Mouse (Mus musculus) erythroblast, embryonic 14.5 days (primary cell): ENCODE results near the gene F5. TPM values are rescaled to one million over a fixed set of nuclear protein-coding genes. Genes with fewer than 3 reads are reported as not detected.

Source experiments
- H3K27me3 ChIP-seq: 2 replicates; pipeline ENCODE4 v1.6.1; 2012; ENCODE audit warnings: inconsistent platforms; ENCODE audit not compliant: control insufficient read depth
- H3K36me3 ChIP-seq: 2 replicates; pipeline ENCODE4 v1.6.1; 2012; ENCODE audit warnings: mild to moderate bottlenecking, inconsistent platforms; ENCODE audit not compliant: control insufficient read depth
- H3K4me1 ChIP-seq: 2 replicates; pipeline ENCODE4 v1.6.1; 2012; ENCODE audit warnings: inconsistent platforms; ENCODE audit not compliant: control insufficient read depth
- H3K4me3 ChIP-seq: replicated peaks from 2 replicates; pipeline ENCODE3; 2012; ENCODE audit warnings: moderate library complexity, mild to moderate bottlenecking, inconsistent platforms
- H3K9me3 ChIP-seq: 2 replicates; pipeline ENCODE4 v1.6.1; 2012; ENCODE audit warnings: low read length, inconsistent platforms, mixed read lengths; ENCODE audit not compliant: control insufficient read depth
- GATA1 ChIP-seq: IDR thresholded peaks from 2 replicates; pipeline ENCODE4 v1.6.1; 2012; ENCODE audit warnings: low read length, inconsistent platforms, mixed read lengths
- TAL1 ChIP-seq: IDR thresholded peaks from 3 replicates; pipeline ENCODE4 v1.6.1; 2012; ENCODE audit warnings: low read length, inconsistent platforms, mixed read lengths
- polyA plus RNA-seq: library from polyadenylated mRNA; stranded (reverse); fragments of >175 nt; gene quantifications from 2 replicates; pipeline ENCODE4 v1.2.3, GENCODE M21; 2012

The F5 gene
- polyA plus RNA-seq, 1 experiment: 0.01 TPM

DNA sequence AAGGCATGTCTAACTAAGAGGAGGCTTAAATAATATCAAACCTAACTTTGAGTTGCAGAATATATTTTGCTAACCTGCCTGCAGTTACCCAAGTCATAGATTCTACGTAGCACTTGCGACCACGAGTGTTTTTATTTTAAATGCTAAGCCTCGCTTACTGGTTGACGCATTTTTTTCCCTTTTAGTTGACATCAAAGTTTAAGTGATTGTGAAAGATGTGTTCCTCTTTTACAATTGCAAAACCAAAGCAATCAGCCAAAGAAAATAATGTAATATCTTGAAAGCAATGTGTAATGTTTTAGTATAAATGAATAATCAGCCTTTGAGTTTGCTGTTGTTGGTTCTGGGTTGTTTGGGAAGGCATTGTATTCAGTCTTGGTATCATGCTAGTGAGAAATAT lies 1.2 kb downstream of the F5 start:
- H3K4me1 ChIP-seq: no peaks in the 10 kb centered on the region
- TF ChIP-seq TAL1 (no peak), GATA1 (no peak)
- H3K36me3 ChIP-seq: no peaks in the 10 kb centered on the region
- no peaks in the 10 kb centered on the region for H3K9me3 ChIP-seq
- H3K27me3 ChIP-seq: no peaks in the 10 kb centered on the region
- H3K4me3 ChIP-seq: no peak overlapping the region

DNA sequence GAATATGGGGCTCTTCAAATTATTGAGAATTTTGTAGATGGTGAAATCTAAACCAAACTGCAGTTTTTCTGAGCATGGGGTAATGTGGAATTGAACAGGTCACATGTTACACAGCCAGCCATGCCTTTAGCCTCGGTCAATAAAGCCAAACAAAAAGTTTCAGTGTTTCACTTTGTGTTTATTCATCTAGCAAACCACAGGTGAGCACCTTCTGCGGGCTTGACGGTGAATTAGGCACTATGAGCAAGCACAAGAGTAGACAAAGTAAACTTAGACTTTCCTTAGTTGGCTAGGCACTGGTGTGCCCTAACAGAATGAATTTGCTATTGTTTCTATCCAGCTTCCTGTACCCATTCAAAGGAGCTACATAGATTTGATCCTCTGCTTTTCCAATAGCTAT lies 3.3 kb downstream of the F5 start:
- Histone ChIP-seq H3K4me3 (no peak overlapping the region), H3K36me3 (no peaks in the 10 kb centered on the region), H3K9me3 (no peaks in the 10 kb centered on the region), H3K27me3 (no peaks in the 10 kb centered on the region), H3K4me1 (no peaks in the 10 kb centered on the region)
- TF ChIP-seq TAL1 (no peak), GATA1 (no peak)

DNA sequence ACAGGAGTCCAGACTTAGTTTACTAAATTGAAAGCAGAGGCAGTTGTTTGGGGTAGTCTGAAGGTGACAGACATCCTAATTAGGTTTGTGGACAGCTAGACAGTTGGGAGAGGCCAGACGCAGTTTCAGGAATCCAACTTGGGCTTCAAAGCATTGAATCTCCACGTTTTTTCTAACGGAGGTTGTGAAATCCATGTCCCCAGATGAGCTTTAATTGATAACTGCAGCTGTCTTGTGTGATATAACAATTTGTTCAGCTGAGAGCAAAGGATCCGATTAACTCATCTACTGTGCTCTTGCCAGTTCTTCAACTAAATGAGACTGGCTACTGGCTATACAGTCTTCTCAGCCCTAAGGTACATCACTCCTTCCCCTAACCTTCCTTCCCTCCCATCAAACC lies 6.9 kb downstream of the F5 start:
- Histone ChIP-seq H3K27me3 (no peaks in the 10 kb centered on the region), H3K4me3 (no peak overlapping the region), H3K4me1 (no peaks in the 10 kb centered on the region), H3K9me3 (no peaks in the 10 kb centered on the region), H3K36me3 (no peaks in the 10 kb centered on the region)
- TF ChIP-seq GATA1 (no peak), TAL1 (no peak)

DNA sequence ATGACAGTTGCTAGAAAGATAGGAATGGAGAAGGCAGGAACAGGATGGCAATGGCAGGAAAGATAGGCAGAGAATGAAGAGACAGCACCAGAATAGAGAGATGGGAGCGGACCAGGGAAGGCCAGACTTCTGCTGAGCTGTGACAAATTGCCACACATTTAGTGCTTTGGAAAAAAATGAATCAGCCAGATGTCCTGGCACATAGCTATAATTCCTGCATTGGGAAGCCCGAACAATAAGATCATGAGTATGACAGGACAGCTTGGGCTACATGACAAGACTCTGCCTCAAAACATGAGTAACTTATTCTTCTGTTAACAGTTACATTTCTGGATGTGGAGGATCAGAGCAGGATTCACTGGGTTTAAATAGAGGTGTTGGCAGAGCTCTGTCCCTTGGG lies 8.1 kb downstream of the F5 start:
- Histone ChIP-seq H3K36me3 (no peaks in the 10 kb centered on the region), H3K9me3 (no peaks in the 10 kb centered on the region), H3K4me3 (no peak overlapping the region), H3K4me1 (no peaks in the 10 kb centered on the region), H3K27me3 (no peaks in the 10 kb centered on the region)
- TF ChIP-seq TAL1 (no peak), GATA1 (no peak)

DNA sequence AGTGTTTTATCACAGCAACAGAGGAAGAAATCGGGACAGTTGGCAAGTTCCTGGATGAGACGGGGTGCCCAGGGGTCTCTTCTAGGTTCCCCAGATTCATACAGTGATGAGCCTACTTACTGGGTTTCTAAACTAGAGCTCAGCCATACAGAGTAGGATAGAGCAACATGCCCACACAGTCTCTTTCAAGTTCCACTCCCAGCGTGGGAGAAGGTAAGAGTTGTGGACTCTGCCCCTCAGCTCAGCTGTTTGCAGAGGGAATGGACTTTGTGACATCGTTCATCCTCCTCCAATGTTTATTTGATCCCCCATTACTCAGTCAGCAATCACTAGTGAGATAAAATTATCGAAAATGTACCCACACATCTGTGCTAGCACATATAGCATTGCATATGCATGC lies 11.1 kb downstream of the F5 start:
- no peaks in the 10 kb centered on the region for H3K4me1 ChIP-seq
- H3K36me3 ChIP-seq: no peaks in the 10 kb centered on the region
- H3K4me3 ChIP-seq: no peak overlapping the region
- no peaks in the 10 kb centered on the region for H3K9me3 ChIP-seq
- no peak for TF ChIP-seq TAL1
- TF ChIP-seq GATA1: no peak
- no peaks in the 10 kb centered on the region for H3K27me3 ChIP-seq

DNA sequence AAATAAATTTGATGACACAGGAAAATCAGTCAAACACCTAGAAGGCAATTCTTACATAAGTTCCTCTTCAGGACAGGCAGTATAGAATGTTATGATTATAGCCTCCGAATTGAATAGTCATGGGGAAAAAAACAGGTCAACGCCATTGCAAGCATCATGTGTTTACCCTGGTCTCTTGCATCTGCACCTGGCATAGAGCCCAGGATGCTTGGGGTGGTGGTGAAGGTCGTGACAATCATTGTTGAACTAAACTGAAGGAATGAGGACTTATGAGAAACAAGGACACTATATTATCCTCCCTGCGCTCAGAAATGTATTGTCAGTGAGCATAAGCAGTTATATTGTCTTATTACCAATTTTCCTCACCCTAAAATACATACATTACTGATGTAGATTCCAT lies 17.2 kb downstream of the F5 start:
- TF ChIP-seq GATA1: no peak
- TF ChIP-seq TAL1: no peak
- Histone ChIP-seq H3K9me3 (no peaks in the 10 kb centered on the region), H3K36me3 (no peaks in the 10 kb centered on the region; the same call in 1 of the 2 replicates)

DNA sequence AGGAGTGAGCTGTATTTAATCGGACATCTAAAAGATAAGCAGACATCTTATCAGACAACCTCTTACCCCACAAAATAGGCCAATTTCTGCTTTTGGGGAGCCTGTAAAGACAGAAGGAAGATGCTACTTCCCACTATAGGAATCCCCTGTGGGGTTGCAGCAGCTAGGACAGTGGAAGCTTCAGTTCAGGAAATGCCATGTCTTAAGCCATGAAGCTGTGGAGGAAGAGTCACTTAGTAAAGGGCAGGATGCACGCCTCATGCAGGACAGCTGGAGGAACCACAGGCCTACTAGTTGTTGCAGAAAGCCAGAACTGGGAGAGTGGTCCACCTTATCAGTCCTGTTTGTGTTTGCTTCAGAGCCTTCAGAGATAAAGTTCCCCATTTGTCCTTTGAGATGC lies 18.8 kb downstream of the F5 start:
- Histone ChIP-seq H3K36me3 (no peaks in the 10 kb centered on the region; the same call in 1 of the 2 replicates), H3K9me3 (no peaks in the 10 kb centered on the region), H3K4me1 (no peaks in the 10 kb centered on the region), H3K4me3 (no peak overlapping the region), H3K27me3 (no peaks in the 10 kb centered on the region)
- TF ChIP-seq TAL1 (no peak), GATA1 (no peak)

More for the DNA sequence above, 17.2 kb downstream of the F5 start:
- H3K27me3 ChIP-seq: no peaks in the 10 kb centered on the region
- H3K4me3 ChIP-seq: no peak overlapping the region
- H3K4me1 ChIP-seq: no peaks in the 10 kb centered on the region

DNA sequence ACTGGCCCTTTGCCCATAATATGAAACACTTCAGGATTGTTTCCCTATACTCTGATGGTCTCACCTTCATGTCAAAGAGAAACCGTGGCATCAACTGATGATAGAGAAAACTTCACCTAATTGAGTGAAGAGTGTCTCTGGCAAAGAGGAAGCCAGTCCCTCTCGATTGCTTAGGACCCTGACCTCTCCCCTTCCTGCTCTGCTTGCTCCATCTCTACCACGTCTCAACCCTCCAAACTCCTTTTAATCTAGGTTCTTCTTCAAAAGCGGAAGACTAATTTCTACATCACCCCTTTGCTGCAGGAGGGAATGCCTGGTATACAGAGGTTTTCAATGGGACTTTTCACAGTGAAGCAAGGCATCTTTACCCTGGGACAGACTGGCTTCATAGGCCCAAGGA lies 21.5 kb downstream of the F5 start:
- H3K36me3 ChIP-seq: no peaks in the 10 kb centered on the region; the same call in 1 of the 2 replicates
- no peak for TF ChIP-seq GATA1
- no peak for TF ChIP-seq TAL1
- no peaks in the 10 kb centered on the region for H3K4me1 ChIP-seq
- no peaks in the 10 kb centered on the region for H3K9me3 ChIP-seq
- H3K4me3 ChIP-seq: no peak overlapping the region
- H3K27me3 ChIP-seq: no peaks in the 10 kb centered on the region

DNA sequence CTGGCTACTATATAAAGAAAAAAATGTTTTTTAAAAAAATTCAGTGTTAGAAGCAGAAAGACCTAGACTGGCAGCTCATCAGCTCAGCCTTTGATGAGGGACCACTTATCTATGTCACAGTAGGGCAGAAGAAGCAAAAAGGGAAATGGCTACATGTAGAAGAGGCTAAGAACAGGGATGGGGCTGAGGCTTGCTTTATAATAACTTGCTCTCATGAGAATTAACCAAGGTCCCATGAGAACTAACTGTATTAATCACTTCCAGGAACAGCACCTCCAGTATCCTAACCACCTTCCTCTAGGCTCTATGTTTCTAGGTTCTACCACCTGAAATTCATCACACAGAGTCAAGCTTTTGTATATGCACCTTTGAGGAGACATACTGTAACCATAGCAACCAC lies 25.2 kb downstream of the F5 start:
- Histone ChIP-seq H3K27me3 (no peaks in the 10 kb centered on the region), H3K9me3 (no peaks in the 10 kb centered on the region), H3K36me3 (no peaks in the 10 kb centered on the region; the same call in 1 of the 2 replicates), H3K4me3 (no peak overlapping the region), H3K4me1 (no peaks in the 10 kb centered on the region)
- no peak for TF ChIP-seq GATA1
- no peak for TF ChIP-seq TAL1

DNA sequence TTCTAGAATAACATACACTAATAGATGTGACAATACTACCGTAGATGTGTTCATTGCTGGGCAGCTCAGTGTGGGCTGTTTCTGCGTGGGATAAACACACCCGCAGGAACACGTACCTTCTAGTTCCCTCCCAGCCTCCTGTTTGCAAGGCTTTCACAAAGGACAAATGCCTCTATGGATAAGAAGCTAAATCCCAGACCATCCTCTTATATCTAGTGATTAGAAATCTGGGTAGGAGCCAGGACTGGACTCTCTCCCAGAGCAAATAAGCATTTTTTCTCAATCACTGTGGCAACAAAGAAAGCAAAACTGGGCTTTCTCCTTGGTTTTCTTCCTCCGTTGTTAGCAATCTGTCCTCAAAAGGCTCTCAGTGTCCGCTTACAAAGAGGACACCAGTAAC lies 26.8 kb downstream of the F5 start:
- no peaks in the 10 kb centered on the region; the same call in 1 of the 2 replicates for H3K36me3 ChIP-seq
- TF ChIP-seq GATA1: no peak
- TF ChIP-seq TAL1: no peak

More for the DNA sequence above, 26.8 kb downstream of the F5 start:
- H3K9me3 ChIP-seq: no peaks in the 10 kb centered on the region
- H3K4me1 ChIP-seq: no peaks in the 10 kb centered on the region
- H3K4me3 ChIP-seq: no peak overlapping the region
- no peaks in the 10 kb centered on the region for H3K27me3 ChIP-seq
